Mouse (Mus musculus) gastrocnemius, postnatal 10 days (tissue): ENCODE measurements around the gene Mdfic. TPM values are rescaled to one million over a fixed set of nuclear protein-coding genes. Genes with fewer than 3 reads are reported as not detected.
"Not testable (repeated sequence)": the region's sequence is repeated elsewhere in the genome, so short reads cannot be mapped to it uniquely, and the experiment has no call there.

Experiments
- DNase-seq: peaks from one replicate; pipeline ENCODE4 v3.0.0; 2021; ENCODE audit warnings: mixed read lengths
- long read RNA-seq, 2 experiments: library from polyadenylated mRNA; stranded (forward); transcript quantifications; one replicate each; pipeline ENCODE4 v2.0.0; 2021
- total RNA-seq, 2 experiments: library from RNA; stranded (reverse); gene quantifications; 2 replicates each; pipeline ENCODE4 v1.2.3; 2021

The Mdfic gene
- 10 to 100 TPM; 15.8 to 22.9 TPM for total RNA-seq
- long read RNA-seq, experiment 1, transcript Mdfic-207 (5 exons, 3,431 nt), result minor isoform, 6 of 19 reads
- long read RNA-seq, experiment 1, transcript Mdfic-202 (4 exons, 1,871 nt), result major isoform, 8 of 19 reads
- long read RNA-seq, experiment 1, partial matches to known transcripts, result 0 of 19 reads
- long read RNA-seq, experiment 1, other reads (novel, unspliced or antisense), result 4 of 19 reads
- long read RNA-seq, experiment 2, transcript Mdfic-207 (5 exons, 3,431 nt), result major isoform, 7 of 16 reads
- long read RNA-seq, experiment 2, partial matches to known transcripts, result 2 of 16 reads
- long read RNA-seq, experiment 2, other reads (novel, unspliced or antisense), result 3 of 16 reads

- no peak for DNase-seq
Observed at GRCm38 (mm10) chr6:15720461-15720817, at the start of gene Mdfic. Gene Mdfic (plus strand): TSS chr6:15720661.

GRCm38 (mm10) chr6:15671364-15671763 is 49.1 kb upstream of the Mdfic start:
- no peak for DNase-seq

GRCm38 (mm10) chr6:15710080-15710479 is 10.4 kb upstream of the Mdfic start:
- no peak for DNase-seq

GRCm38 (mm10) chr6:15710706-15711105 is 9.8 kb upstream of the Mdfic start:
- no peak for DNase-seq

- DNase-seq, result no peak
Observed at GRCm38 (mm10) chr6:15712860-15713385, 7.5 kb upstream of the Mdfic start.

GRCm38 (mm10) chr6:15714036-15714435 is 6.4 kb upstream of the Mdfic start:
- not testable (repeated sequence) for DNase-seq

- no peak for DNase-seq
Observed at GRCm38 (mm10) chr6:15714996-15715844, 5.2 kb upstream of the Mdfic start.

- DNase-seq, result no peak
Observed at GRCm38 (mm10) chr6:15719919-15720318, 542 bp upstream of the Mdfic start.

GRCm38 (mm10) chr6:15720818-15721715 is 606 bp downstream of the Mdfic start:
- DNase-seq, result peak; percentile 72

- DNase-seq, result no peak
Observed at GRCm38 (mm10) chr6:15721716-15722031, 1.2 kb downstream of the Mdfic start.

- not testable (repeated sequence) for DNase-seq
Observed at GRCm38 (mm10) chr6:15722631-15723030, 2.2 kb downstream of the Mdfic start.

GRCm38 (mm10) chr6:15724304-15724703 is 3.8 kb downstream of the Mdfic start:
- DNase-seq, result no peak

- no peak for DNase-seq
Observed at GRCm38 (mm10) chr6:15726422-15726821, 6.0 kb downstream of the Mdfic start.

GRCm38 (mm10) chr6:15727681-15728410 is 7.4 kb downstream of the Mdfic start:
- peak; percentile 41 for DNase-seq

- no peak for DNase-seq
Observed at GRCm38 (mm10) chr6:15728844-15729577, 8.6 kb downstream of the Mdfic start.

GRCm38 (mm10) chr6:15730258-15730657 is 9.8 kb downstream of the Mdfic start:
- DNase-seq, result no peak

GRCm38 (mm10) chr6:15730666-15731065 is 10.2 kb downstream of the Mdfic start:
- DNase-seq, result no peak

- DNase-seq, result no peak
Observed at GRCm38 (mm10) chr6:15731452-15731851, 11.0 kb downstream of the Mdfic start.

GRCm38 (mm10) chr6:15737312-15737911 is 17.0 kb downstream of the Mdfic start:
- no peak for DNase-seq

- no peak for DNase-seq
Observed at GRCm38 (mm10) chr6:15738331-15738943, 18.0 kb downstream of the Mdfic start.
